Mouse (Mus musculus): ENCODE measurements around the gene Arg1. TPM values are rescaled to one million over a fixed set of nuclear protein-coding genes. Genes with fewer than 3 reads are reported as not detected.

Arg1 gene
- 0.22 and 2.3 TPM in 2 replicates for polyA plus RNA-seq (2012; rRNA removed)

DNA sequence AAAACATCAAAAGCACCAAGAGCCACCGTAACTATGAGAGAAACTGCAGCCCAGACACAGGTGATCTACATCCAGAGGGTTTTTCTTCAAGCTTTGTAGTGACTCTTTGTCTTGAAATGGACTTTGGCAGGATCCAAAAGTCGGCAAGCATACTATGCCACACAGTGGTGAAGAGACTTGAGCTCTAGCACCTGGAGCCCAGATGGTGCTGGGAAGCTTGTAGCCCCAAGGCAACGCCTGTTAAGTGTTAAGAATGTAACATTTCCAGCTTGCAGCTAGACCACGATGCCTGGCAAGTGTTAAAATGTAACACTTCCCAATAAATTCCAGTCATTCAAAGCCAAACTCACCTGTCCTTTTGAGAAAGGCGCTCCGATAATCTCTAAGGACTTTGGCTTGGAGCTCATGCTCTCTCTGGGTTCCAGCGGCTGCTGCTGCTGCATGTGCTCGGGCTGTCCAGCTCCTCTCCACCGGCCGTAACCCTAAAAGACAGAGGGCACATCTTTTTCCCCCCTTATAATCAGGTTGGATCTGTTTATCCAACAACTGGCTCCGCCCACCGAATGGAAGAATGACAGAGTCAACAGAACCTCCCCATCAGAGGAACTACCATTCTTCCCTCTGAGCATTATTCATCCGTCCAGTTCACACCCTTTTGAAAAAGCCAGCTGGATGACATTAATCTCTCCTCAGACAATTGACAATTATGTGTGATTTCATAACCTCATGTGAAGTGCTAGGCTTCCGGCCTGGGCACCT is at the start of gene Arg1:
Arg1 (minus strand) TSS at position 523 of the 759 bp plus-strand sequence.
- peak within 1 kb of the TSS; percentile 52 for H3K4me3 ChIP-seq (ENCODE audit: low read depth, low read length)
- H3K27me3 ChIP-seq (ENCODE audit: control insufficient read depth, insufficient read depth, low read length): no peaks in the 10 kb centered on the region
- 20% methylated on average over 14 of the region's 14 CpGs for WGBS
- no peaks in the 10 kb centered on the region for H3K36me3 ChIP-seq (ENCODE audit: control insufficient read depth, insufficient read depth, low read length)
- H3K27ac ChIP-seq (ENCODE audit: insufficient read depth, low read depth, low read length): peak within 1 kb of the TSS; percentile 56; the same call in 1 of the 2 replicates
- H3K4me1 ChIP-seq (ENCODE audit: control insufficient read depth, insufficient read depth, insufficient read length, low read length): peaks cover 8% of the 10 kb centered on the region; the same call in 1 of the 2 replicates
- TF ChIP-seq CTCF (IDR thresholded peaks at IDR 0.05; ENCODE audit: extremely low read depth, insufficient read length, insufficient replicate concordance, low read depth, low read length) (no peak), POLR2A (IDR thresholded peaks at IDR 0.05; ENCODE audit: low read depth, low read length) (no peak)

DNA sequence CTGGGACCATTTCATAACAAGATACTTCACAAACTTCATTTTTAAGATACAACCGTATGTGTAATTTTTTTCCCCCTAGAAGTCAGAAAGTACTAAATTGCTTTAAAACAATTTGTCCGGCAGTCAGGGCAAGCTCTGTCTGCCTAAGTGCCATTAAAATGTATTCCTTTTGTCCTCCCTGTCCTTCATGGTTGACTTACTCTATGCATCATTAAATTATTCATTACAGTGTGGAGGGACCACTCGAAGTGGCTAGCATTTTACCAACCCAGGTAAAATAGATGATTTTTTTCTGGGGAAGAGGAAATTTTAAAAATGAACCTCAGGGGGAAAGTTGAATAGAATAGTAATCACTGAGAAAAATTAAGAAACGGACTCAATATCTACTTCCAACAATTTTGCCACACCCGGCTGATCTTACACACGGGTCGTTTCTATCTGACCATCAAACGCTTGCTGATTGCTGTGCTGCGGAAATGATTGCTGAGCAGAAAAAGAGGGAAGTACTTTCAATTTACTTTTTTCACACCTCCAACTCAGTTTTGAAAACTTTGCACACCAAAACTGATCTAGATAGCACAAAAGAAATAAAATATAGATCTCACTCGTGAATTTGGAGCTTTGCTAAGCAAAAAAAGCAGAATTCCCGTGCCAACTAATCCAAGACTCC is 46.7 kb upstream of the Arg1 start:
- Histone ChIP-seq H3K27me3 (ENCODE audit: control insufficient read depth, insufficient read depth, low read length) (no peaks in the 10 kb centered on the region; the same call in 1 of the 2 replicates), H3K4me1 (ENCODE audit: control insufficient read depth, insufficient read depth, insufficient read length, low read length) (no peaks in the 10 kb centered on the region), H3K36me3 (ENCODE audit: control insufficient read depth, insufficient read depth, low read length) (no peaks in the 10 kb centered on the region), H3K4me3 (ENCODE audit: low read depth, low read length) (no peak overlapping the region), H3K27ac (ENCODE audit: insufficient read depth, low read depth, low read length) (no peak overlapping the region)
- 75% methylated on average over 11 of the region's 11 CpGs for WGBS
- TF ChIP-seq POLR2A (IDR thresholded peaks at IDR 0.05; ENCODE audit: low read depth, low read length): no peak
- no peak for TF ChIP-seq CTCF (IDR thresholded peaks at IDR 0.05; ENCODE audit: extremely low read depth, insufficient read length, insufficient replicate concordance, low read depth, low read length)

DNA sequence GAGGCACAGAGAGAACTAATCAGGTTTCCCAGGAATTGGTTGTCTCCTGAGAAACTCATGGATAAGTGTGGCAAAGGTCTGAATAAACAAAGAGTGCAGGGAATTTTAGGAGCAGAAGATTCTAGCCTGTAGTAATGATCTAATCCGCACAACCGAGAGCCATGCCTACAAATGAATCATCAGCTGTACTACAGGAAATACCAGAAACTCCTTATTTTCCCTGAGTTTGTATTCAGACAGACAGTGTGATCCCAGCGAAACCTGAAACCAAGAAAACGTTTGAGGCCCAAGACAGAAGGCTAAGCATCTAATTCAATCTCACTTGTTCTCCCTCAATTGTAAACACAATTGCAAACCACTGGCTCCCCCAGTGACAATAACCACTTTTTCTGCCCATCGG is 46.1 kb upstream of the Arg1 start:
- Histone ChIP-seq H3K36me3 (ENCODE audit: control insufficient read depth, insufficient read depth, low read length) (no peaks in the 10 kb centered on the region), H3K27ac (ENCODE audit: insufficient read depth, low read depth, low read length) (no peak overlapping the region), H3K4me1 (ENCODE audit: control insufficient read depth, insufficient read depth, insufficient read length, low read length) (no peaks in the 10 kb centered on the region), H3K27me3 (ENCODE audit: control insufficient read depth, insufficient read depth, low read length) (no peaks in the 10 kb centered on the region), H3K4me3 (ENCODE audit: low read depth, low read length) (no peak overlapping the region)
- WGBS: 76% methylated on average over 5 of the region's 5 CpGs
- no peak for TF ChIP-seq POLR2A (IDR thresholded peaks at IDR 0.05; ENCODE audit: low read depth, low read length)
- TF ChIP-seq CTCF (IDR thresholded peaks at IDR 0.05; ENCODE audit: extremely low read depth, insufficient read length, insufficient replicate concordance, low read depth, low read length): no peak

DNA sequence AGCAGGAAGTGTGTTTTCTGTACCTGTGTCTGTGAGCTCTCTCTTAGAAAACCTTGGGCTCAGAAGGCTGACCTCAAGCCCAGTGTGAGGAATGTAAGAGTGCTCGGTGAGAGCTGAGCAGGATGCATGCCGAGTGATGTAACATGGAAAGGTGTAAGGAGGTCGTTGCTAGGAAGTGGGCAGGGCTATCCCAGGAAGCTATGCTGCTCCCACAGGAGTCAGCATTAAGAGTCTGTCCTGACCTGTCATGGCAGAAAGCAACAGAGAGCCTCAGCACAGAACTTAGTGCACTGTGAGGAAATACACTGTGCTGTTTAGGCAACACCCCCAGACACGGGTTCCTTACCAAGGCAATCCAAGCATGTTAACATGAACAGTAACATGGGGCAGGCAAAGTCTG is 45.6 kb upstream of the Arg1 start:
- Histone ChIP-seq H3K27me3 (ENCODE audit: control insufficient read depth, insufficient read depth, low read length) (no peaks in the 10 kb centered on the region), H3K27ac (ENCODE audit: insufficient read depth, low read depth, low read length) (no peak overlapping the region), H3K4me1 (ENCODE audit: control insufficient read depth, insufficient read depth, insufficient read length, low read length) (no peaks in the 10 kb centered on the region), H3K4me3 (ENCODE audit: low read depth, low read length) (no peak overlapping the region), H3K36me3 (ENCODE audit: control insufficient read depth, insufficient read depth, low read length) (no peaks in the 10 kb centered on the region)
- no peak for TF ChIP-seq POLR2A (IDR thresholded peaks at IDR 0.05; ENCODE audit: low read depth, low read length)
- TF ChIP-seq CTCF (IDR thresholded peaks at IDR 0.05; ENCODE audit: extremely low read depth, insufficient read length, insufficient replicate concordance, low read depth, low read length): no peak
- 51% methylated on average over 4 of the region's 4 CpGs for WGBS

DNA sequence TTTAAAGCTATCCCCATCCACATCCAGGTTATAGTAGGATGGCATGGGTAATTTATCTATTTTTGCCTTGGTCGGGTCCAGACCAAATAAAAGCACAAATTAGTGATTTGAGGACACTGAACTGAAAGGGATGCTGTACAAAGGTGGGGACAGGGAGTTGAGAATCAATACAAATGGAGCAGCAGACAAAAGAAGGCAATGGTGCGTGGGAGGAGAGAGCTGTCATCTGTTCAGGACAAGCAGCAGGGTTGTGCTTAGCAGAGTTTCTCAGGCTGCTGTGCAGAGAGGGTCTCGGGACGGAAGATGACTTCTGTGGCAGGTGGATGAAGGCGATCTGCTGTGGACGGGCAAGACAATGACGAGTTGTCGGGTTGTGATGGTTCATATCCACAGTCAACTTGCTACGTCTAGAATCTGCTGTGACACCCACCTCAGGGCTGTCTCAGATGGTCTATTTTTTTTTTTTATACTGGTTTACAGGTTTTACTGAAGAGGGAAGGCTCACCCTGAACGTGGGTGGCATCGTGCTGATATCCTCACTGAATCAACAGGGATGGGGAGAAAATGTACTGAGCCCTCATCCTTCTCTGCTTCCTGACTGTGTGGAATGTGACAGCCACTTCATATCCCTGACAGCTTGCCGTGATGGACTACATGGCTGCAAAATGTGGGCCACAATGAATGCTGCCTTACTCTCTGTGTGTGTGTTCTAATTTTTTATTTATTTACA is 38.7 kb upstream of the Arg1 start:
- Histone ChIP-seq H3K27me3 (ENCODE audit: control insufficient read depth, insufficient read depth, low read length) (no peaks in the 10 kb centered on the region), H3K36me3 (ENCODE audit: control insufficient read depth, insufficient read depth, low read length) (no peaks in the 10 kb centered on the region), H3K4me3 (ENCODE audit: low read depth, low read length) (no peak overlapping the region), H3K4me1 (ENCODE audit: control insufficient read depth, insufficient read depth, insufficient read length, low read length) (no peaks in the 10 kb centered on the region), H3K27ac (ENCODE audit: insufficient read depth, low read depth, low read length) (no peak overlapping the region)
- TF ChIP-seq CTCF (IDR thresholded peaks at IDR 0.05; ENCODE audit: extremely low read depth, insufficient read length, insufficient replicate concordance, low read depth, low read length) (no peak), POLR2A (IDR thresholded peaks at IDR 0.05; ENCODE audit: low read depth, low read length) (no peak)
- WGBS: 87% methylated on average over 12 of the region's 12 CpGs

DNA sequence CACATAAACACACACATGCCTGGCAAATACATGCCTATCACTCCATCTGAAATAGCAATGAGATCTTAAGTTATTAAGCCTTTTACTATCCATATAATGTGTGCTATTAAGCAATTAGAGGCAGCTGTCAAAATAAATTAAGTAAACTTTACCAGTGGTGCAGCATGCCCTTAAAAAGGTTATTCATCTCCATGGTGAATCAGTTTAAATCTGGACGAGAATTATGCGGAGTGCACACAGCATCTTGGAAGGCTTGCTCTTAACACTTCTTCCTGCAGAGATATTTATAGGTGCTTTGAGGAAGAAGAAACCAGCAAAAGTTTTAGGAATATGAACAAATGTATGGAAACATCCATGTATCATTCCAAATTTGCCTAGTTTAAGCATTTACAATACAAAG is 34.6 kb upstream of the Arg1 start:
- no peaks in the 10 kb centered on the region for H3K27me3 ChIP-seq (ENCODE audit: control insufficient read depth, insufficient read depth, low read length)
- H3K4me1 ChIP-seq (ENCODE audit: control insufficient read depth, insufficient read depth, insufficient read length, low read length): peaks cover 3% of the 10 kb centered on the region; the same call in 1 of the 2 replicates
- TF ChIP-seq CTCF (IDR thresholded peaks at IDR 0.05; ENCODE audit: extremely low read depth, insufficient read length, insufficient replicate concordance, low read depth, low read length) (no peak), POLR2A (IDR thresholded peaks at IDR 0.05; ENCODE audit: low read depth, low read length) (no peak)
- WGBS: 19% methylated on average over 2 of the region's 2 CpGs
- no peak overlapping the region for H3K27ac ChIP-seq (ENCODE audit: insufficient read depth, low read depth, low read length)
- H3K36me3 ChIP-seq (ENCODE audit: control insufficient read depth, insufficient read depth, low read length): no peaks in the 10 kb centered on the region
- H3K4me3 ChIP-seq (ENCODE audit: low read depth, low read length): no peak overlapping the region

Data from small intestine, adult 2 months (tissue).